Mouse (Mus musculus) heart, postnatal 4 days (tissue): ENCODE results near the gene Nsdhl. TPM values are rescaled to one million over a fixed set of nuclear protein-coding genes. Genes with fewer than 3 reads are reported as not detected.

Experiments used
- DNase-seq: peaks from one replicate; pipeline ENCODE4 v3.0.0; 2021
- total RNA-seq, 2 experiments: library from RNA; stranded (reverse); gene quantifications; 2 replicates each; pipeline ENCODE4 v1.2.3; 2021

The Nsdhl gene
- total RNA-seq, result 10 to 100 TPM; 15.9 to 16.3 TPM

DNA sequence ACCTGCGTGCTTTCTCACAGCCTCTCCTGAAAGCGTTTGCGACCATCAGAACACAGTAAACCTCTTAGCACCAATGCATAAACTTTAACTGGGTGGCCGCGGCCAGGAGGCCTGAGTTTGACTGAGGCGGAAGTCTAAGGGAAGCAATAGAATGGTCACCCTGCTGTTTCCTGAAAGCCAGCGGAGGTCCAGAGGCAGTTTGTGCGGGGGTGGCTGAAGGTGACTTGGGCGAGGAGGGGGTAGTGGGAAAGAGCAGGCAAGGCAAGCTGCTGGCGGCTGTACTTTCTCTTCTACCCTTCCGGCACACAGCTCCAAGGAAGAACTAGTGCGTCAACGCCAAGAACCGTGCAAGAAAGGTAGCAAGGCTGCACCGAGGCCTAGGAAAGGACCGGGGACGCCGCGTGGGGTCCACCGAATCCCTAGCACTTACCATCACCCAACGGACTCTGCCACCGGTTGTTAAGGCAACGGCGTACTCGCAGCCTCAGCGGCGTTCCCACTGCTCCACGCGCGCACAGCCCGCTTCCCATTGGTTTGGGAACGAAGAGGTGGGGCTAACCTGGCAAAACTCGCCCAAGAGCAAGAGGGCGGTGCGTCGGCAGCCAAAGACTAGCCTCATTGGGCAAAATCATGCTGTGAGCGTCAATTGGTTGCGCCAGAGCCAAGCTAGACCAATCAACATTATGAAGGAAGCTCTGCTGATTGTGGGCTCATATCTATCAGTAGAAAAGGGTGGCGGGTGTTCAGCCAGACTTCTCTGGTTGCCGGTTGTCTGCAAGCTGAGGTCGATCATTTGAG lies at the start of gene Nsdhl, which contains the start of gene Cetn2:
Nsdhl (plus strand) TSS at position 674 of the 798 bp plus-strand sequence.
Cetn2 (minus strand) TSS at position 528 of the 798 bp plus-strand sequence.
- peak; percentile 86 for DNase-seq

- no peak for DNase-seq
Measured at GRCm38 (mm10) chrX:72895388-72896054, 22.8 kb upstream of the Nsdhl start.

GRCm38 (mm10) chrX:72896055-72896437 lies 22.3 kb upstream of the Nsdhl start:
- no peak for DNase-seq

- no peak for DNase-seq
Measured at GRCm38 (mm10) chrX:72902530-72902929, 15.8 kb upstream of the Nsdhl start.

DNA sequence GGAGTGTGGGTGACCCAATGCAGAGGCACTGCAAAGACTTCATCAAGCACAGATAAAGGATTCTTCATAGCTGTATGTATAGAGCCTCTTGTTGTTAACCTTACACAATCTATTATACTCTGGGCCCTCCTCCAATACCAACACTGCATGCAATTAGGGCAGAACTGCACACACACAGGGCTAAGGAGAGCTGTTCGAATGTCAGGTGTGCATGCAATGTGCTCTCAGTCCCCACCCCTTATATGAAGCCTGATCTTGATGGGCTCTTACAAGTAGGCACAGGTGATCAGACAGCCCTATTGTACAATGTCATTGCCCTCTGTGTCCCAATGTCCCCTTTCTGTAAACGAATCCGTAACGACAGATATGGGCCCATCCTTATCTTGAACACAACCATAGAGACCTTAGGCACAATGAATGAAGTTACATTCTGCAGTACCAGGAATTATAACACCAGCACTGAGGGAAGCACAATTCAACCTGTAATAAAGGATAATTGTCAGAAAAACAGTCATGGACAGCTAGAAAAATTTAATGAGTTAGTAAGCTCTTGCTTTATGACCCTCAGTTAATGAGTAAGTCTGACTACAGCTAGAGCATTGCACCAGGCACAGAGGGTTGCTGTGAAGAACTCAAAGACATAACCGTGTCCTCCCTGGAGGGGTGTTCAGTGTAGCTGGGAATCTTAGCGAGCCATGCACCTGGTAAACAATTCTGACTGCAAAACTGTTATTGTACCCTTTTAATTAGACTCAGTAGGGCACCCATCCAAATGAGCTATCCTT lies 10.5 kb upstream of the Nsdhl start:
- DNase-seq, result no peak

GRCm38 (mm10) chrX:72908404-72908741 lies 10.0 kb upstream of the Nsdhl start:
- peak; percentile 46 for DNase-seq

DNA sequence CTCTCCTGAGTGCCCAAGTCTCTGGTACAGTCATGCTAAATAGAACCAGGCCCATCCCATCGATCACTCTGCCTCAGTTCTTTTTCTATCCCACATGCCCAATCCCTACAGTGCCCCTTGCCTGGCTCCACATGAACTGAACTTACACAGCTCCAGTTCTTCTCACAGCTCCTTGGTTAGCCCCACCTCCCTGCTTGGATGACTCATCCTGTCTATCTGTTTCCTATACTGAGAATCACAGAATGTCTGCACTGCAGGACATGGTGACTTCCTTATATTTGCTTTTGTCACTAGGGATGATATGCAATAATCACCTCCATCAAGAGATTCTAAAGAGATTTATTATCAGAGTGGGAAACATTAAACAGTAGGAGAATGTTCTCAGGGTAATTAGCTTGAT lies 6.7 kb upstream of the Nsdhl start:
- no peak for DNase-seq

DNA sequence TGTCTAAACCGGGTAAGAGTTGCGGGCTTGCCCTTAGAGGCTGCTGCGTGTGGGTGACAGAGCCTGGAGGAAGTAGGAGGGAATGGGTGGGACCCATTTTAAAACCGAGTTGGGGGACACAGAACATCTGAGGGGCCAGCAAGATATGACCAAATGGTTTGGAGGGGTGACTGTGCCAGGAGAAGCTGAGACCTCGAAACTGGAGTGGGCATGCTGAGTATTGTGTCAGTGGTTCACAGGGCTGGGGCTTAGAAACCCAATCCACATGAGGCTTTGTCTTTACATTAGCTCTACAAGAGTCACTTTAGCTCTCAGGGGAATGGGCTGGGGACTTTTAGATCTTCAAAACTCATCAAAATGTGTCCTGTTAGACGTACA lies 314 bp downstream of the Nsdhl start:
- no peak for DNase-seq

- no peak for DNase-seq
Measured at GRCm38 (mm10) chrX:72921391-72921790, 3.0 kb downstream of the Nsdhl start.

GRCm38 (mm10) chrX:72953464-72953863 lies 35.1 kb downstream of the Nsdhl start:
- no peak for DNase-seq

- DNase-seq, result no peak
Measured at GRCm38 (mm10) chrX:72956486-72956885, 38.1 kb downstream of the Nsdhl start.

- peak; percentile 17 for DNase-seq
Measured at GRCm38 (mm10) chrX:72960431-72960830, 42.1 kb downstream of the Nsdhl start.

DNA sequence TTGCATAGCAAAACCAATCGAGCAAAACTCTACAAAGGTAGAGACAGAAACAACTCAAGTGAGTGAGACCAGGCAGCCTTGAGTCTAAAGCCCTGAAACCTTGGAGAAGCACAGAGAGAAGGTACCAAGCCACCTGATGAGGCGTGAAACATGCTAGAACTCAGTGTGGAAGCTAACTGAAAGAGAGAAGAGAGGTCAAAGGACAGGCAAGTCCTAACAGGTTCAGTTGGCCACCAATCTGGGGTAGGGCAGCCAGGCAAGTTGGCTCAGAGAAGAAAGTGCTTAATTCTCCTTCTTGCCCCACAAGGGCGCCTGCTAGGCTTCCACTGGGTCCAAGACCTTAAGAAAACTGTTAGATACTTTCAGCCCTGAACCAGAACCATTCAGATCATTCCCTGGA lies 43.2 kb downstream of the Nsdhl start:
- no peak for DNase-seq

- no peak for DNase-seq
Measured at GRCm38 (mm10) chrX:72962743-72963142, 44.4 kb downstream of the Nsdhl start.

DNA sequence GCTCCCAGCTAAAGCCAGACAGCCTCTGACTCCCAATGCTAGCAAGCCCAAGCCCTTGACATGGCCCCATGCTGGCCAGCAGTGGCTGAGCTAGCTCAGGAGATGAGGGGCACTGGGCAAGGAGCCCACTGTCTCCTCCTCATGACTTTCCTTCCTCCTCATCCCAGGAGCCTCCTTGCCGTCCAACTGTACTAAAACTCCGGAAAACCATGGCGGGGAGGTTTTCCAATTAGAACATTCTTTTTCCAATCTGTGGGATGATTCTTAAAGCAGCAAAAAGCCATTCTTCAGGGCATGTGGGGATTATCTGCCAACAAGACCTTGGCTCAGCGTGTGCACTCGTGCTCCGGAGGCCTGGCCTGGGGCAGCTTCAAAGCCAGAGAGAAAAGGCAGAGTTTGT lies 64.5 kb downstream of the Nsdhl start:
- no peak for DNase-seq

DNA sequence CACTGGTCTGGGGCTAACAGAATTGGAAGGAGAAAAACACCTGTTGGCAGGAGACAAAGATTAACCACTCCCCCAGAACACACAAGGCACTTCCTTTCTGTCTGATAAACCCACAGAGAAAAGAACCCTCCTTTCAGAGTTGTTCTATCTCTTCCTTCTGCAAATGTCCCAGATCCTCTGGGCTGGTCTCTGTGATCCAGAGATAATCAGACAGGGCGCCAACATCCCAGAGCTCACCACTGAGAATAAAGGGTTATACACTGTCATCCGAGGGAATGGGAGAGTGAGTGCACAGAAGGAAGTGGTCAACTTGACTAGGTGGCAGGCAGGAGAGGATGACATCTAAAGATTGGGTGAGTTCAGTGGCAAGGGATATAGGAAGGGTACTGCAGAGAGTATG lies 67.2 kb downstream of the Nsdhl start:
- DNase-seq, result no peak

DNA sequence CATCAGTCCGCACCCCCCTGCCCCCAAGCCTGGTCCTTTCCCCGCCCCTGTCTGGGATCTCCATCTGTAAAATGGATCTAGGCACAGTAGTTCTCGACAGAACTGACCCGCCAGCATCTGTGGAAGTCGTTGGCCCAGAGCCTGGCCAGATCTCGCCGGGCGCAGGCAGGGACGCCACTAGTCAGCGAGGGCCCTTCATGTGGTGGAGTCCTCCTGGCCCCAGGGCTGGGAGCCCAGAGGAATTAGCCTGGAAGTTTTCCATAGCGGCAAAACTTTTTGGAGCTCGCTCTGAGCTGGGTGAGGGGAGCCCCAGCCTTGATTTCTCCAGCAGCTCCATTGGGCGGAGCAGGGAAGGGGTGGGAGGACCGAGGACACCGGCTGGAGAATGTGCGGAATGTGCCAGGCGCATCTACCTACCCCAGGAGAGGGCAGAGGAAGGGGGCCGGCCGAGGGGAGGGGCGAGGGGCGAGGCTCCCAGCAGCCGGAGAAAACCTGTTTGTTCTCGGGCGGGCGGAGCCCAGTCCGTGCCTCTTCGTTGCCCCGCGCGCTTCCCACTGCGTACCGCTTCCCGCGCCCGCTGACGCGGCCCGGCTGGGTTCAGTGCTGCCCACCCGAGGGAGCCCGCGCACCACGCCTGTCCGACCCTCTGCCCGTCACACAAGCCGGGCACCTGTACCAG lies 68.6 kb downstream of the Nsdhl start, which contains the start of gene Zfp185:
Zfp185 (plus strand) TSS at position 499 of the 679 bp plus-strand sequence.
- peak; percentile 44 for DNase-seq

DNA sequence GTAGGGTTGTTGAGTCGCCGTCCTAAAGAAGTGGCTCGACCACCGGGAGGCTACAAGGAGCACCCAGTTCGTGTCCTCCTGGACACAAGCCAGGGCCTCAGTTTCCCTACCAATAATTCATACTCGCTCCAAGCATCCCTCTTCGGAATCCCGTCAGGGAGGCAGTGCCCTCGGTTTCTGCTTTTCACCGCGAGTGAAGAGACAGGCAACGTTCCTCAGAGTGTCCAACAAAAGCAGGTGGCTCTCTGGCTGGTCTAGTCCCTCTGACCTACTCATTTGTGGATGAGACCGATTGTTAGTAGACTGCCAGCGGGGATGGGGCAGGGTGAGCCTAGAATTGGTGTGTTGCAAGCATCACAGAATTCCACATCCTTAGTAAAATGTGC lies 69.2 kb downstream of the Nsdhl start:
- no peak for DNase-seq

- no peak for DNase-seq
Measured at GRCm38 (mm10) chrX:72988431-72988830, 70.1 kb downstream of the Nsdhl start.

- DNase-seq, result no peak
Measured at GRCm38 (mm10) chrX:72990581-72990980, 72.2 kb downstream of the Nsdhl start.

DNA sequence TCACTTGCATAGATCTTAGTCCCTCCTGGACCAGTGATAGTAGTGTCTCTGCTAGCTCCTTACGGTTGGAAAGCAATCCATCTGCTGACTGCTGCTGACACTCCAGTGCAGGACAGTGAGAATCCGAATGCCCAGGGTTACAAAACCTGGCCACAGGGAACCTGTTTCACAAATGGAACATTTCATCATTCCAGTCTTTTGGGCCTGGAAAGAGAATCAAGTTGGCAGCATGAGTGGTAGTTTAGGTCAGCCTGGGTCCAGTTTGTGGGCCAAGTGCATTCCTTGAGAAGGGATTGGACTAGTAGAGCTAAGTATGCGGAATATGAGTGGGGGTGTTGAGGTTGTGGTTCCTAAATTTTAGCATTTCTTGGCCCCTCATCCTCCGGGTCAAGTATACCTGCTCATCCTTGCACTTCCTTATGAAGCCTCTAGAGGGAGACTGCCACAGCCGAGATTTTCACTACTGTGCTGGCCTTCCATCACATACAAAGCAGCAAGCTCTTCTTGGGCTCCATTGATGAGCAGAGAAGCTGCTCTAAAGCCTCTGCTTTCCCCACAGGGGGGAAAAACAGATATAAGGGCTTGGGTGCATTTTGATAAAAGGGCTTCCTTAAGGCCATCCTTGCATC lies 74.0 kb downstream of the Nsdhl start:
- no peak for DNase-seq

GRCm38 (mm10) chrX:72995542-72995941 lies 77.2 kb downstream of the Nsdhl start:
- DNase-seq, result no peak
